Mouse (Mus musculus): Measurements from ENCODE around the gene Trrap. TPM values are rescaled to one million over a fixed set of nuclear protein-coding genes. Genes with fewer than 3 reads are reported as not detected.
"Not testable (repeated sequence)": the region's sequence is repeated elsewhere in the genome, so short reads cannot be mapped to it uniquely, and the experiment has no call there.

The Trrap gene
- total RNA-seq (2015; ENCODE audit: low replicate concordance) = 33.9 and 73.4 TPM in 2 replicates
- total RNA-seq (2017; ENCODE audit: low replicate concordance) = 22.2 and 29.5 TPM in 2 replicates

DNA sequence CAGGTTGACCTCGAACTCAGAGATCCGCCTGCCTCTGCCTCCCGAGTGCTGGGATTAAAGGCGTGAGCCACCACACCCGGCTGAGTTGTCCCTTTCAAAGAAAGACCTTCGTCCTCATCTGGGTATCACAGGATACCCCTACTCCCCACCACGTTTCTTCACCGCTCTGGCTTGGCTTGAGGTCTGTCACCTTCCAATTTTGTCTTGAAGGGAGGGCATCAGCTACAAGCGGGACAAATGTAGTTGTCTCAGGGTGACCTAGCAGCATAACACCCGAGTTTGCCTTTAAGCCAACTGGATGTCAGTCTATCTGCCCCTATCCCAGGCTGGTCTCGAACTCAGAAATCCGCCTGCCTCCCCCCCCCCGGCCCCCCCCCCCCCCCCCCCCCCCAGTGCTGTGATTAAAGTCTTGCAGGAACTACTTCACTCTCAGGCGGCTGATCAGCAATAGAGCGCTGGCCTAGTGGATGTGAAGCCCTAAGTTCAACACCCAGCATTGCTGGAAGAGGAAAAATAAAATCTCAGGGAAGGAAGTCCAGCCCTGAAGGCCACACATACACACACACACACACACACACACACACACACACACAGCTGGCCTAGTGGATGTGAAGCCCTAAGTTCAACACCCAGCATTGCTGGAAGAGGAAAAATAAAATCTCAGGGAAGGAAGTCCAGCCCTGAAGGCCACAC lies at the start of gene Trrap:
Gene Trrap (plus strand): TSS at position 627 of the 693 bp plus-strand sequence.
- not testable (repeated sequence) for ATAC-seq (replicated peaks; ENCODE audit: low FRiP score, poor library complexity, severe bottlenecking)

DNA sequence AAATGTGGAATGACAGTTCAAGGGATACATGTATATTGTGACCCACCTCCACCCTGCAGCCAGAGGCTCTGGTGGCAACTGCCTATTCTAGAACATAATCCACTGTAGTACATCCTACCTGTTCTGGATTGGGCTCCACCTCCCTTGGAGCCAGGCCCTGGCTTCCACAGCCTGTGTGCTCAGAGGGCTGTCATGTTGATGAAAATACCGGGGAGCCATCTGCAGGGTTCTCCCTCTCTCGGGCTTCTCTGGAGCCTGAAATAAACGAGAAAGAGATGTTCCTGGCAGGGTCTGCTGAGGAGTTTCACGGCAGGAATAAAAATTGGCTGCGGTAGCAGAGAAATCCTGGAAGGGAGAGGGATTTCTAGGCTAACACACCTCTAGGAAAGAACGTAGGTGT lies 47.8 kb upstream of the Trrap start:
- ATAC-seq (replicated peaks; ENCODE audit: low FRiP score, poor library complexity, severe bottlenecking) = no peak

GRCm38 (mm10) chr5:144720281-144720680 lies 47.3 kb upstream of the Trrap start:
- no peak for ATAC-seq (replicated peaks; ENCODE audit: low FRiP score, poor library complexity, severe bottlenecking)

DNA sequence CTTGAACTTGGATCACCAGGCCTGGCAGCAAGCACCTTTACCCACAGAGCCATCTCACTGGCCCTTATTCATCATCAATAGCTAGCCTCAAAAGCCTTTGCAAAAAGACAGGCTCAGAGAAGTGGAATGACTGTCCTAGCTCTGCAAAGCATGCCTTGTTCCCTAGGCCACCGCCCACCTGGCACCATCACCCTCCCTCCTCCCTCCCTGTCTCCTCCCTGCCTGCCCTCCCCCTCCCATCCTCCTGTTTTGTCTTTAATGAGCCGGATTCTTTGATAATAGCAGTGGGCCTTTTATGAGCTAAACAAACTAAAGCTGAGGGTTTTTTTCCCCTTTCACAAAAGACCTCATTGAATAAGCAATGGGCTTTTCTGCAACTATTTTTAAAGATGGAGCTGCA lies 42.6 kb upstream of the Trrap start:
- no peak for ATAC-seq (replicated peaks; ENCODE audit: low FRiP score, poor library complexity, severe bottlenecking)

GRCm38 (mm10) chr5:144725554-144725953 lies 42.0 kb upstream of the Trrap start:
- ATAC-seq (replicated peaks; ENCODE audit: low FRiP score, poor library complexity, severe bottlenecking) = no peak

GRCm38 (mm10) chr5:144727119-144727518 lies 40.4 kb upstream of the Trrap start:
- 0 out of 2 replicates have a peak, but pooled peaks have one; percentile 42 for ATAC-seq (replicated peaks; ENCODE audit: low FRiP score, poor library complexity, severe bottlenecking)

DNA sequence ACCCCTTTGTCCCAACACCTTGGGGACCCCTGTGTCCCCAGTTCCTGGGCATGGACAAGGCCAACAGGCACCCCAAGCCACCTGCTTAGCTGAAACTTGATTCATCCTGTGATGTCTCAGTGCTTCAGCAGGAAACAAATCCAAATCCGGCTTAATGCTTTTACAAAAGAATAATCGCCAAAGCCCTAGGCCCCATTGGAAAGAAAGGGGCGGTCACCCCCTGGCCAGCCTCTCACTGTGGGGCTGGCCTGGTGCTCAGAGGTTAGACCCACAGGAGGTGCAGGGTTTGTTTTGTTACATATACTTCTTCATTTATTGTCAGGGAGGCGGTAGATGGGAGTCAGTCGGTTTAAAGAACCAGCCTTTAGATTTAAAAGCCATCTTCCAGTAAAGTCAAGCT lies 39.3 kb upstream of the Trrap start:
- no peak for ATAC-seq (replicated peaks; ENCODE audit: low FRiP score, poor library complexity, severe bottlenecking)

- ATAC-seq (replicated peaks; ENCODE audit: low FRiP score, poor library complexity, severe bottlenecking) = no peak
These were observed 38.3 kb upstream of the Trrap start for GRCm38 (mm10) chr5:144729216-144729615.

DNA sequence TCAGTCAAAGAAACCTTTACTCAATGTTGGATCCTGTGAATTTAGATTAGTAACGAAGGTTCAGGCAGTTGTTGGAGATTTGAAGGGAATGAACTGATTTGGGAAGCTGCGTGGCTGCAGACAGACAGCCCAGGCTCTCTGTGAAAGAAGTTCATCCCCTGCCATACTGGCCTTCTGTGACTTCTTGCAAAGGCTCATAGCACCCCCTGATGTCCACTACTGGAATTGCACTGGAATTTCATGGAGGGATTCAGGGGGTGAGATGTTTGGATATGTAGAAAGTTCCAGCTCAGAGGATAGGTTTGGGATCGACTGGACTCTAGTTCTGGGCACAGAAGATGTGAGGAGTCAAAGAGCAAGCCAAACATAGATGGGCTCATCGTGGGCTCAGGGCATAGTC lies 33.6 kb upstream of the Trrap start:
- ATAC-seq (replicated peaks; ENCODE audit: low FRiP score, poor library complexity, severe bottlenecking) = 0 out of 2 replicates have a peak, but pooled peaks have one; percentile 34

GRCm38 (mm10) chr5:144734949-144735348 lies 32.6 kb upstream of the Trrap start:
- ATAC-seq (replicated peaks; ENCODE audit: low FRiP score, poor library complexity, severe bottlenecking) = peak; percentile 25; the same call in 1 of the 2 replicates

DNA sequence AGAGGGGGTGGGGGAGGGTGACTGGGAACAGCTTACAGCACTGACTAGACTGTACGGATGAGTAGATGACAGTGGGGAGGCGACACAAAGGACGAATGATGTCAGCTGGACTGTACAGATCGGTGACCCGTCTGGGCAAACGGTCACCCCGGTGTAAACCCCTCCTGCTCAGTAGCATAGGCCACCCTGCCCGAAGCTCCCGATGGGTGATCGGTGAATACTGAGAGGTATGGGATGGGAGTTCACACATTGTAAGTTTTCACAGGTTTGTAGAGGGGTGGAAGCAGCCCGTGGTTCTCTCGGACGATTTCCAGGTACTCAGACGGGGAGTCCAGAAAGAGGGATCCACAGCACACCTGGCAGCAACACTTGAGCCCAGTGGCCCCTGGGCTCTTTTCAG lies 30.4 kb upstream of the Trrap start:
- ATAC-seq (replicated peaks; ENCODE audit: low FRiP score, poor library complexity, severe bottlenecking) = no peak

- ATAC-seq (replicated peaks; ENCODE audit: low FRiP score, poor library complexity, severe bottlenecking) = no peak
These were observed 15.1 kb upstream of the Trrap start for GRCm38 (mm10) chr5:144752432-144752831.

DNA sequence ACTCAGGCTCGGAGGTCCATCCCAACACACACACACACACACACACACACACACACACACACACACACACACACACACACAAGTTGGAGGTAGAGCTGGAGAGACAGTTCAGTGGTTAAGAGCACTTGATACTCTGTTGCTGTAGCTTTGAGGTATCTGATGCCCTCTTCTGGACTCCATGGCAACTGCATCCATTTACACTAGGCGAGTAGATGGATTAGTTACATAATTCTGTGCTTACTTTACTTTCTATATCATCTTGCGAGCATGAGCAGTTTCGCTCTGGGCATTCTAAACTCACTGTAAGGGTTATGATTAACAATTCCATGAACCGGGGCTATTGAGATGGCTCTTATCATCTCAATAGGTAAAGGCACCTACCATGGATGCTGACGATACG lies 14.5 kb upstream of the Trrap start:
- ATAC-seq (replicated peaks; ENCODE audit: low FRiP score, poor library complexity, severe bottlenecking) = no peak

DNA sequence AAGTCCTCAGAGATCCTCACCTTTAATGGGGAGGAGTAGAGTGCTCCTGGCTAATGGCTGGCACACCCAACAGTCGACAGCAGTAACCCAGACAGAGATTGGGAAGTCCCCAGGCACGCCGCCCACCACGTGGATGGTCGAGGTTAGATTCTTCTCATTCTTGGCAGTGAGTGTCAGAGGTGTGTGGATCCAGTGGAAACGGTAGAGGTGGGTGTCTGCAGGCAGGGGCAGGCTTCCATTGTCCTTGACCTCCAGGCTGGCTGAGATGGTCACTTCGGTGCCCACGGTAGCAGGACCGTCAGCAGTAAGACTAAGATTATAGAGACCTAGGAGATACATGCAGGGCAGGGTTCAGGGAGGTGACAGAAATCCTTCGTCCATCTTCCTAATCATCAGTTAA lies 12.3 kb upstream of the Trrap start:
- no peak for ATAC-seq (replicated peaks; ENCODE audit: low FRiP score, poor library complexity, severe bottlenecking)

DNA sequence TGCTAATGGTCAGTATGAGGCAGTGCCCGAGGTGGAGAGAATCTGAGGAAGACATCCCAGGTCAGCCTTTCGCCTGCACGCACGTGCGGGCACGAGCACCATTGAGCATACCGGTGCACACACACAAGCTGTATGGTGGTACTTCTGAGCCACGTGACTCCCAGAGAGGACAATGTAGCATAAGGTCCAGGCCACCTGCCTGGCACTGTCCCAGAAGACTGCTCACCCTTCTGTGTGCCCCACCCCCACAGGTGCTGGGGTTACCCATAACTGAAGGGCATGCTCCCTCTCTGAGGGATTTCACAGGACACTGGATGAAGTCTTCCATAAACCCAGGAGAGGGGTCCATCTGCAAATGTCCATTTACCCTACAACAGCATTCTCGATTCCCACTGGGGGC lies 10.1 kb upstream of the Trrap start:
- ATAC-seq (replicated peaks; ENCODE audit: low FRiP score, poor library complexity, severe bottlenecking) = no peak

DNA sequence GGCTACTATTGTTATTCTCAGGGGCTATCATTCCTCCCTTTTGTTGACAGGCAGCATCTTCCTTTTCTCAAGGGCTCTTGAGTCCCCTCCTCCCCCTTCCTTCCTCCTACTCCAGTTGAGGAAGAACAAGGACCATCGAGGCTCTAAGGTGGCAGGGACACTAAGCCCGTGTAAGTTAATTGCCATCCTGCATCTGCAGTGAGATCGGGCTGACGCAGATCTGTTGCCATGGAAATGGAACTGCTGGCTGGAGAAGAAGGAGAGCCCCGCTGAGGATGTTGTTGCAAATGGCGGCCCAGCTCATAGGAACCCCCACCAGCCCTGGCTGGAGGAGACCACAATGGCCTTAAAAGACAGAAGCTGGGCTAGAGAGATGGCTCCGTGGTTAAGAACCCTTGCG lies 9.1 kb upstream of the Trrap start:
- no peak for ATAC-seq (replicated peaks; ENCODE audit: low FRiP score, poor library complexity, severe bottlenecking)

GRCm38 (mm10) chr5:144761161-144761868 lies 6.2 kb upstream of the Trrap start, which contains the start of gene Tmem130:
Tmem130 (minus strand) TSS chr5:144761818.
- no peak for ATAC-seq (replicated peaks; ENCODE audit: low FRiP score, poor library complexity, severe bottlenecking)

- no peak for ATAC-seq (replicated peaks; ENCODE audit: low FRiP score, poor library complexity, severe bottlenecking)
These were observed 1.5 kb upstream of the Trrap start for GRCm38 (mm10) chr5:144766026-144766425.

DNA sequence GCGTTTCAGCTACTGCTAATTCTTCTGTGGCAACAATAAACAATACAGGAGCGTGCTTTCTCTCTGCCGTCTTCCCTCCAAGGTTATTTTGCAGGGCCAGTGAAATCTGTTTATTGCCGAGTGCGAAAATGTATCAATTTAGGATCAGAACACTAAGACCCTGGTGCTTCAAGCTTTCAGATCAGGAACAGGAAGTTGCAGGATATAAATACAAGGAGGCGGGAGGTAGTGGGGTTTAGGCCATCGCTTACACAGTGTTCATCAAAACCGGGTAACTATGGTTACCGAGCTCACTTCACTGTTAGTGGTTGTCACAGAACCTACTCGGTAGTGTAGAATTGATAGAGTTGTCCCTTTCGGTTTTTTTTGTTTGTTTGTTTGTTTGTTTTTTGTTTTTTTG lies 886 bp upstream of the Trrap start:
- ATAC-seq (replicated peaks; ENCODE audit: low FRiP score, poor library complexity, severe bottlenecking) = no peak

- peak; percentile 87 for ATAC-seq (replicated peaks; ENCODE audit: low FRiP score, poor library complexity, severe bottlenecking)
These were observed 644 bp downstream of the Trrap start for GRCm38 (mm10) chr5:144767911-144768841.
